Mouse (Mus musculus) C2C12 (cell line): ENCODE measurements around the gene Pcare.

Source experiments
- CEBPB ChIP-seq: IDR thresholded peaks from one replicate; pipeline ENCODE4 v1.6.1; 2011; ENCODE audit warnings: low read depth, mild to moderate bottlenecking, control low read depth, moderate library complexity
- CTCF ChIP-seq: IDR thresholded peaks from one replicate; pipeline ENCODE4 v1.5.1; 2011; ENCODE audit not compliant: control insufficient read depth, insufficient read depth, insufficient read length
- MAX ChIP-seq: IDR thresholded peaks from one replicate; pipeline ENCODE4 v1.6.1; 2011; ENCODE audit warnings: mild to moderate bottlenecking, control low read depth
- USF1 ChIP-seq: IDR thresholded peaks from one replicate; pipeline ENCODE4 v1.6.1; 2011; ENCODE audit warnings: low read depth, mild to moderate bottlenecking, control low read depth, moderate library complexity

DNA sequence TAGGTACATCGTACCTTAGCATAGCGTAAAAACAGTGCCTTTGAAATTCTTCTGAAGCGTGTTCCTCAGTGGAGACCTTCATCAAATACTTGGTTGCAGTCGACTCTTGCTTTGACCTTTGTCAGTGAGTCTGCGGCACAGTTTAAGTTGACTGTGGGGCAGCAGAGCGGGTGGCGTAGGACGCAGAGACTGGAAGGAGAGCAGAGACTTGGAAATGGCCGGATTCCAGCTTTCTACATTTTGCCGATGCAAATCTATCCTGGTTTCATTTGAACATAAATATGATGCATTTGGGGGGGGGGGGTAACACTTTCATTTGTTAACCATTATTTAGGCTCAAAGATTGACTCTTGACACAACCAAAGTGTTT is 30.7 kb upstream of the Pcare start:
- TF ChIP-seq CTCF = no peak
- TF ChIP-seq MAX = no peak
- TF ChIP-seq USF1 = no peak
- no peak for TF ChIP-seq CEBPB
